Mouse (Mus musculus) hematopoietic stem cell, adult 5-6 weeks (primary cell): ENCODE measurements at regions not wholly inside any gene's neighbourhood (a gene's known extent, or its start where the extent isn't known, plus 50 kb on each side); places are given as distances from the start of the nearest gene placed in this dataset.

Source experiments
- ATAC-seq, 2 experiments: fragments of 125-278 bp in 1 of 2; replicated peaks in 1 of 2; 2 replicates each; pipeline ENCODE4 v1.8.0; 2016 to 2017; ENCODE audit warnings: inconsistent platforms in 2 of 2, mild to moderate bottlenecking in 2 of 2, moderate number of reproducible peaks in 2 of 2, low read depth in 1 of 2, moderate TSS enrichment in 1 of 2; ENCODE audit not compliant: low FRiP score in 2 of 2, poor library complexity in 2 of 2, severe bottlenecking in 2 of 2, insufficient read depth in 1 of 2, low TSS enrichment in 1 of 2

GRCm38 (mm10) chr3:52703751-52704150 is 313.3 kb downstream of the Cog6 start:
- no peak for ATAC-seq

GRCm38 (mm10) chr3:52702962-52703361 is 314.1 kb downstream of the Cog6 start:
- ATAC-seq: no peak

GRCm38 (mm10) chr3:52701601-52702000 is 315.4 kb downstream of the Cog6 start:
- no peak for ATAC-seq

GRCm38 (mm10) chr3:52693813-52694212 is 323.2 kb downstream of the Cog6 start:
- ATAC-seq: no peak

GRCm38 (mm10) chr3:52685434-52686181 is 331.4 kb downstream of the Cog6 start:
- no peak for ATAC-seq

- ATAC-seq: no peak
Measured at GRCm38 (mm10) chr3:52680824-52681388, 336.1 kb downstream of the Cog6 start.

GRCm38 (mm10) chr3:52676886-52677670 is 340.0 kb downstream of the Cog6 start:
- ATAC-seq: peak in 1 of 2 experiments; percentile 32; a peak in 1 of 4 replicates

GRCm38 (mm10) chr3:52670628-52671028 is 346.4 kb downstream of the Cog6 start:
- ATAC-seq: no peak

GRCm38 (mm10) chr3:52663161-52663602 is 353.9 kb downstream of the Cog6 start:
- no peak for ATAC-seq

GRCm38 (mm10) chr3:52662164-52662908 is 354.7 kb downstream of the Cog6 start:
- ATAC-seq: no peak

- ATAC-seq: no peak
Measured at GRCm38 (mm10) chr3:52653006-52653405, 364.0 kb downstream of the Cog6 start.

- ATAC-seq: no peak
Measured at GRCm38 (mm10) chr3:52652476-52652870, 364.6 kb downstream of the Cog6 start.

- ATAC-seq: no peak
Measured at GRCm38 (mm10) chr3:52651862-52652475, 365.1 kb downstream of the Cog6 start.

GRCm38 (mm10) chr3:52650071-52650470 is 367.0 kb downstream of the Cog6 start:
- no peak for ATAC-seq

GRCm38 (mm10) chr3:52648836-52649500 is 368.1 kb downstream of the Cog6 start:
- ATAC-seq: no peak

GRCm38 (mm10) chr3:52647900-52648299 is 369.1 kb downstream of the Cog6 start:
- no peak for ATAC-seq
